Mouse (Mus musculus) E14TG2a.4 (cell line): ENCODE results near the gene Ralb.

Source experiments
- H3K27me3 ChIP-seq: 2 replicates; pipeline ENCODE4 v1.6.1; 2014; ENCODE audit warnings: low read length, control low read depth; ENCODE audit not compliant: insufficient read depth
- H3K36me3 ChIP-seq: 2 replicates; pipeline ENCODE4 v1.6.1; 2014; ENCODE audit warnings: low read length, control low read depth; ENCODE audit not compliant: insufficient read depth
- H3K4me1 ChIP-seq: replicated peaks from 2 replicates; pipeline ENCODE4 v1.6.1; 2014; ENCODE audit warnings: low read depth, low read length, control low read depth
- H3K4me3 ChIP-seq: replicated peaks from 2 replicates; pipeline ENCODE4 v1.5.1; 2014; ENCODE audit warnings: mild to moderate bottlenecking, low read length
- H3K9me3 ChIP-seq: 2 replicates; pipeline ENCODE4 v1.6.1; 2014; ENCODE audit warnings: low read length, control low read depth
- CTCF ChIP-seq: conservative IDR thresholded peaks from 2 replicates; pipeline ENCODE4 v1.5.1; 2014; ENCODE audit warnings: low read length
- NANOG ChIP-seq: IDR thresholded peaks from 2 replicates; pipeline ENCODE4 v1.6.1; 2014; ENCODE audit warnings: borderline replicate concordance, low read length, mixed read lengths
- POU5F1 ChIP-seq: IDR thresholded peaks from 2 replicates; pipeline ENCODE4 v1.6.1; 2014; ENCODE audit warnings: low read length, borderline replicate concordance

Ralb gene

DNA sequence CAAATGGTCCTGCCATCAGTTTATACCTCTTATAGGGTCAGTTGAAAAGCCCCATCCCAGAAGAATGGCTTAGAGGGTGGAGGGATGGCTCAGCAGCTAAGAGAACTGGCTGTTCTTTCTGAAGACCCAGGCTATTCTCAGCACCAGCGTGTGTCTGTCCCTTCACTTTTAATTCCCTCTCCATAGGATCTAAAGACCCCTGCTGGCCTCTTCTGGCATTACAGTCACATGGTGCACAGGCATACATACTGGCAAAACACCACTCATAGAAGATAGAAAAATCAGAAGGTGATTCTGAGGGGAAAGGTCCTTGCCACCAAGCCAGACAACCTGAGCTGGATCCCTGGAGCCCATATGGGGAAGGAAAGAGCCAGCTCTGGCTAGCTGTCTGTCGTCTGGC is 41.2 kb downstream of the Ralb start:
- Histone ChIP-seq H3K4me3 (no peak overlapping the region), H3K27me3 (peaks cover 16% of the 10 kb centered on the region; the same call in 1 of the 2 replicates), H3K4me1 (peaks cover 35% of the 10 kb centered on the region), H3K36me3 (no peaks in the 10 kb centered on the region), H3K9me3 (no peaks in the 10 kb centered on the region)
- no peak for TF ChIP-seq NANOG
- TF ChIP-seq POU5F1 = no peak
- peak; percentile 79 for TF ChIP-seq CTCF

DNA sequence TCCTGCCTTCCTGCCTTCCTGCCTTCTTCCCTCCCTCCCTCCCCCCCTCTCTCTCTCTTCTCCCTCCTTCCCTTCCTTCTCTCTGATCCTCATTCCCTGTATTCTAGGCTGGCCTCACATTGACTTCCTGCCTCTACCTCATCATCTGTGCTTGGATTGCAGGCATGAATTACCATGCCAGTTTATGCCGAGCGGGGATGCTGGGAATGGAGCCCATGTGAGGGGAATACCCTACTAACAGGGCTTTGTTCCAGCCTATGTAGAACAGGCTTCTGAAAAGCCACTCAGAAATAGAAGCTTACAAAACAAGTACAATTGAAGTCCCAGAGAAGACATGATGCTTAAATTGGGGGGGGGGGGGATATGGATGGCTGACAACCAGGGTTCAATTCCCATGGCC is 44.5 kb downstream of the Ralb start:
- no peak overlapping the region for H3K4me3 ChIP-seq
- TF ChIP-seq CTCF (no peak), NANOG (no peak), POU5F1 (no peak)
- H3K27me3 ChIP-seq = peaks cover 28% of the 10 kb centered on the region
- H3K36me3 ChIP-seq = no peaks in the 10 kb centered on the region
- H3K9me3 ChIP-seq = no peaks in the 10 kb centered on the region
- H3K4me1 ChIP-seq = peaks cover 39% of the 10 kb centered on the region

GRCm38 (mm10) chr1:119457993-119458605 is 46.5 kb downstream of the Ralb start:
- Histone ChIP-seq H3K4me1 (peaks cover 49% of the 10 kb centered on the region), H3K36me3 (no peaks in the 10 kb centered on the region), H3K9me3 (no peaks in the 10 kb centered on the region), H3K4me3 (no peak overlapping the region), H3K27me3 (peaks cover 28% of the 10 kb centered on the region)
- TF ChIP-seq NANOG = no peak
- no peak for TF ChIP-seq POU5F1
- peak; percentile 65 for TF ChIP-seq CTCF

DNA sequence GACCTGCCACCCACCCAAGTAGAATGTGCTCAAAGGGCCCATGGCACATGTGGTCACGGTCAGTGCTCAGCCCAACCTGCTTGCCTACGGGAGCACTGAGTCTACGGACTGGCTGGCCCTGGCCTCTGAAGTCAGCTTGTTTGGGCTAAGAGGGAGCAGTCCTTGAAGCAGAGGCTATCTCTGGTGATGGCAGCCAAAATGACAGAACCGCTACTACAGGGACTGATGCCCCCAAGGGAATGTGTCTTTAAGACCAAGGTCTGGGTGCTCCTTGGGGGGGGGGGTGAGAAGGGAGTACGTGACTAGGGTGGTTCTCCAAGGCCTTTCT is 47.1 kb downstream of the Ralb start:
- H3K27me3 ChIP-seq = peaks cover 27% of the 10 kb centered on the region
- H3K9me3 ChIP-seq = no peaks in the 10 kb centered on the region

DNA sequence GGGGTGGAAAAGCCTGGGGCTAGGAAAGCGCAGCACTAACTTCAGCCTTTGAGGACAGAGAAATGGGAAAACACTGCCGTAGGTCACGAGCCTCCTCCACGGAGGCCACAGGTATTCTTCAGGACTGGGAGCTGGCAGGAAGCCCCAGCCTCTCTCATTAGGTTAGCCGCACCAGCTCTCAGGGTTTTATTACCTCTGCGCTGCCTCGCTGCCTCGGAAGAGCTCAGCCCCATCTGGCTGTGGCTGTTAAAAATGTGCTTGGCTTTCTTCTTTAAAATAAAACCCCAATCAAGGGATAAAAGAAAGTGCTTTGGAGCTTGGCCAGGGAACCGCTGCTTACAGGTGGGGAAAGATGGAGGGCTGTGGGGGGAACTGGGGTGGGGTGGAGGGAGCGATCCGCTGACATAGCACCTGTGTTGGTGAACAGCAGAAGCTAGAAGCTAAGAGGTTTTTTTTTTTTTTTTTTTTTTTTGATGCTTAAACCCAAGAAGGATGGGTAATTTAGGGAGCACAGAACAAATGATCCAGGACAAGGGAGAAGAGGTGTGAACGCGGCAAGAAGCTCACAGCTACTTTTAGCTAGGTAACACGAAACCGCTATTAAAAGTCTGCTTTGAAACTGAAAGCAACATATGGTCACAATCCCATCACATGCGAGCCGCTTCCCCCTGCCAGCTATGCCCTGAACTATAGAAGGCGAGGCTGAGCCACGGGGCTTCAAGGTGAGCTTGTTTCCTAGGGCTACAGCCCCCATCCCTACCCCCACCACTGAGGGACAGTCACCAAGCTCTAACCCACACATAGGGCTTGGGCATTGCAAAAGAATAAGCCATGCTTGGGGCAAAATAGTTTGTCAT is 47.7 kb downstream of the Ralb start:
- Histone ChIP-seq H3K9me3 (no peaks in the 10 kb centered on the region), H3K4me3 (no peak overlapping the region; the same call in 1 of the 2 replicates), H3K27me3 (peaks cover 21% of the 10 kb centered on the region), H3K4me1 (peaks cover 60% of the 10 kb centered on the region), H3K36me3 (no peaks in the 10 kb centered on the region)
- no peak for TF ChIP-seq CTCF
- no peak for TF ChIP-seq POU5F1
- no peak for TF ChIP-seq NANOG

More for the DNA sequence above, 47.1 kb downstream of the Ralb start:
- Histone ChIP-seq H3K4me3 (no peak overlapping the region), H3K4me1 (peaks cover 55% of the 10 kb centered on the region), H3K36me3 (no peaks in the 10 kb centered on the region)
- TF ChIP-seq NANOG = no peak
- no peak for TF ChIP-seq POU5F1
- no peak for TF ChIP-seq CTCF

- H3K4me1 ChIP-seq = peaks cover 75% of the 10 kb centered on the region
- peaks cover 18% of the 10 kb centered on the region for H3K27me3 ChIP-seq
- peak; percentile 96 for TF ChIP-seq POU5F1
- peak; percentile 94 for TF ChIP-seq NANOG
- TF ChIP-seq CTCF = no peak
- no peaks in the 10 kb centered on the region for H3K9me3 ChIP-seq
- peak overlapping the region; percentile 1; the same call in 1 of the 2 replicates for H3K4me3 ChIP-seq
- no peaks in the 10 kb centered on the region for H3K36me3 ChIP-seq
Measured at GRCm38 (mm10) chr1:119453731-119454130, 50.9 kb downstream of the Ralb start.

DNA sequence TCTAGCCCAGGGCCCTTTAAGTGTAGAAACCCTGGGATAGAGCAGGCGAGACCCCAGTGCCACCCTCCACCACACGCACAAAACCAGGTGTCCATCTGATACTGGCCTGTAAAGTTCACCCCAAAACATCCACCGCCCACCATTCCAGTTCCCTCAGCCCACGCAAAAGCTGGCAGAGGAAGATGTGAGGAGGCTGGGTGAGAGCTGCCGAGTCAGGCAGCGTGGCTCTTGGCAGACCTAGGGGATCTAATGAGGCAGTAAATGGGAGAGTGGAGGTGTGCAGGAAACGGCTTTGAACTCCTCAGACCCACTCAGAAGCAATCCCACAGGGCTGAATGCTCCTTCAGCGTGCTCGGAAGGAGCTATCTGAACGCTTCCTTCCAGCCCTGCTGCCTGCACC is 53.2 kb downstream of the Ralb start:
- Histone ChIP-seq H3K27me3 (peaks cover 12% of the 10 kb centered on the region), H3K9me3 (no peaks in the 10 kb centered on the region), H3K4me3 (peak overlapping the region; percentile 24), H3K4me1 (peaks cover 65% of the 10 kb centered on the region), H3K36me3 (no peaks in the 10 kb centered on the region)
- no peak for TF ChIP-seq CTCF
- no peak for TF ChIP-seq NANOG
- TF ChIP-seq POU5F1 = no peak

GRCm38 (mm10) chr1:119450651-119451345 is 53.8 kb downstream of the Ralb start:
- Histone ChIP-seq H3K9me3 (no peaks in the 10 kb centered on the region), H3K4me3 (peak overlapping the region; percentile 24; the same call in 1 of the 2 replicates), H3K27me3 (peaks cover 7% of the 10 kb centered on the region), H3K36me3 (no peaks in the 10 kb centered on the region), H3K4me1 (peaks cover 61% of the 10 kb centered on the region)
- TF ChIP-seq NANOG = no peak
- TF ChIP-seq CTCF = no peak
- TF ChIP-seq POU5F1 = no peak
